Mouse (Mus musculus) megakaryocyte, embryonic 14.5 days (primary cell): ENCODE data around the gene Zfp287.

Experiments
- FLI1 ChIP-seq: IDR thresholded peaks from 2 replicates; pipeline ENCODE4 v1.6.1; 2012; ENCODE audit warnings: low read length, inconsistent platforms, mixed read lengths
- GATA1 ChIP-seq: IDR thresholded peaks from 3 replicates; pipeline ENCODE4 v1.6.1; 2012; ENCODE audit warnings: mixed read lengths, low read length, inconsistent platforms, borderline replicate concordance

GRCm38 (mm10) chr11:62742261-62742957, 10.7 kb upstream of the Zfp287 start:
- TF ChIP-seq FLI1 (no peak), GATA1 (no peak)
